Mouse (Mus musculus): ENCODE results near the gene Hmg20b. TPM values are rescaled to one million over a fixed set of nuclear protein-coding genes. Genes with fewer than 3 reads are reported as not detected.

Gene Hmg20b
- total and polyA plus RNA-seq, 3 experiments: 7.9 to 39.6 (median 18.7) TPM

DNA sequence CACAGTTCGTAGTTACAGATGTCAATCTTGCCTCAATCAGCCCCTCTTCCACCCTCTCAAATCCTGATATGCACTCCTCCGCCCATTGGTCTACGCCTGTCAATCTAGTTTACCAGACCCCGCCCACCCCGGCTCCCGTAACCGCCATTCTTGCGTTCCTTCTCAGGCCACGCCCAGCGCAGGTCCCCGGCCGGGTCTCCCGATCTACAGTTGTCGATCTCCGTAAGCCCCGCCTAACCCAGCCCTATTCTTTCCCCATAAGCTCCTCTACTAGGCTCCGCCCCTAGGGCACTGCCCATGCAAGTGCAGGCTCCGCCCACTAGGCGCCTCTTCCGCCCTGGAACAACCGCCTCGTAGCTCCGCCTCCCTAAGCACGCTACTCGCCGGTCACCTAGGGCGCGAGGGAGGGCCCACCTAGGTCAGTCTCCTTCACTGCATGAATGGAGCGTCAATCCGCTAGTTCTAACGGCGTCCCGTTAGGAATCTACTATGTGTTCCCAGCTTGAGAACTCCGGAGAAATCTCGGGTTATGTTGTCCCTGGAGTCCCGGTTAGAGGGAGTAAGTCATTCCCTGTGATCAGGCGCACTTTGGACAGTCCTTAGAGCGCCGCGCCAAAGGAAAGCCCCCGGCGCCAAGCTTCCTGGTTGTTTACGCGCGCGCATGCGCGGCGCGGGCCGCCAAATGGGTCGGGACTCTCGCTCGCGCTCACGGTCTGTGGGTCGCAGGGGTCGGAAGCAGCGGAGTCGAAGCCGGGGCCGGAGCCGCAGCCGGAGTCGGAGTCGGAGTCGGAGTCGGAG is 29.5 kb downstream of the Hmg20b start, which contains the start of gene Cactin (continued):
- TF ChIP-seq ZC3H11A (IDR thresholded peaks at IDR 0.05; ENCODE audit: low read depth, low read length) (no peak), ZNF384 (IDR thresholded peaks at IDR 0.05; ENCODE audit: low read depth, low read length) (no peak), JUND (conservative IDR thresholded peaks at IDR 0.05; ENCODE audit: low read depth, low read length) (peak; percentile 49), MAX (IDR thresholded peaks at IDR 0.05; ENCODE audit: low read length) (peak; percentile 100), MXI1 (IDR thresholded peaks at IDR 0.05; ENCODE audit: low read depth, low read length) (peak; percentile 78), BHLHE40 (IDR thresholded peaks at IDR 0.05; ENCODE audit: low read depth, low read length) (peak; percentile 16; the same call in 1 of the 2 replicates), TCF12 (IDR thresholded peaks at IDR 0.05; ENCODE audit: low read depth, low read length) (peak; percentile 85)

DNA sequence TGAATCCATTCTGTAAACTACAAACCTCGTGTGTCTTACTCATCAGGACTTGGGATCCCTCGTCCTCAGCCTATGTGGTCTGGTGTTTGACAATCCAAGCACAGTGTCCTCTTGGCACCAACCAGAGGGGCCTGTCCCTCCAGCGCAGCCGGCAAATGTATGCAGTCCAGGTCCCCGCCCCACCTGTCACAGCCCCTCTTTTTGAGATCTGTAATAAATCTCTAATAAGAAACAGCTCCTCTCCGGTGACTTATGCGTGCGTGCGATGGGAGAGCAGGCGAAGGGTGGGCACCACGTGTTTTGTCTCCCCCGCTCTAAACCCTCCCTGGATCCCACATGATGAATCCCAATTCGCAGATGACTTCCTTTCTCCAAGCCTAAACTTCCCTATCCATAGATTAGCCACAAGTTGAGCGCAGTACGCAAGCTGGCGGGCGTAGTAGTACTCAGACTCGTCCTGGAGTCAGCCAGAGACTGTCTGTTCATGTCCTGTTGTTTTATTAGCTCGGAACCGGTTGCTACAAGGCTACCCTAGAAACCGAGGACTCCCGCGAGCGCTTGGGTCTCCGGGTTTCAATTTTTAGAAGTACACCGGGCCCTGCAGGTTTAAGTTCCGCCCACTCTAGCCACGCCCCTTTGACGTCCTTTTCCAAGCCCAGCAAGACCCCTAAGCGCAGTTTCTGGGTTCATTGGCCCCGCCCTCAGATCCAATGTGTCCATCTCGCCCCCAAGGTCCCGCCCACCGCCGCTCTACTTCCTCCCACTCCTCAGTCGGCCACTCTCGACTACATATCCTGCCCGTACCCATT is 30.3 kb downstream of the Hmg20b start:
- peak overlapping the region; percentile 70 for H3K4me2 ChIP-seq (ENCODE audit: insufficient read depth, low read depth, poor library complexity, severe bottlenecking)
- peaks cover 61 to 74% of the 10 kb centered on the region in 2 experiments for H3K36me3 ChIP-seq (replicated peaks in 1 of 2; ENCODE audit: control insufficient read depth in 1 of 2, insufficient read depth in 1 of 2, low read length in 1 of 2)
- in situ Hi-C loops (cut with MboI; ENCODE audit: low pct_ligation_motif_present, low pct_unique_long_range_greater_than_20kb, low sequenced_read_pairs) (no loop called here), dilution Hi-C loops (cut with MboI; ENCODE audit: extremely low pct_ligation_motif_present, extremely low pct_unique_long_range_greater_than_20kb, low sequenced_read_pairs) (no loop called here)
- no peaks in the 10 kb centered on the region for H3K9me3 ChIP-seq (replicated peaks; ENCODE audit: low read length)
- H3K27me3 ChIP-seq (replicated peaks): no peaks in the 10 kb centered on the region
- H3K9ac ChIP-seq (ENCODE audit: insufficient read depth, low read depth): peak overlapping the region; percentile 80
- peak overlapping the region; percentile 59 for H3K27ac ChIP-seq (ENCODE audit: insufficient read depth, low read depth)
- peak overlapping the region; percentile 49 to 65 (median 64) for H3K4me3 ChIP-seq (replicated peaks in 1 of 3; ENCODE audit: low read depth in 2 of 3, low read length in 2 of 3, poor library complexity in 1 of 3)
- H3K4me1 ChIP-seq (ENCODE audit: control insufficient read depth in 1 of 2, insufficient read depth in 2 of 2): peaks cover 12 to 37% of the 10 kb centered on the region in 2 experiments; a peak in 3 of 4 replicates
- peak; percentile 100 for DNase-seq (ENCODE audit: extremely low read depth)
- peaks cover 15% of the 10 kb centered on the region for H3K79me2 ChIP-seq (replicated peaks; ENCODE audit: control insufficient read depth, extremely low read depth, insufficient read depth, poor library complexity, severe bottlenecking)
- TF ChIP-seq RAD21 (IDR thresholded peaks at IDR 0.05; ENCODE audit: low read depth, low read length) (no peak), NELFE (IDR thresholded peaks at IDR 0.05; ENCODE audit: low read depth, low read length) (peak; percentile 38; the same call in 1 of the 2 replicates), ELF1 (IDR thresholded peaks at IDR 0.05; ENCODE audit: low read depth, low read length) (no peak), ZC3H11A (IDR thresholded peaks at IDR 0.05; ENCODE audit: low read depth, low read length) (no peak), MXI1 (IDR thresholded peaks at IDR 0.05; ENCODE audit: low read depth, low read length) (peak; percentile 70), EP300 (IDR thresholded peaks at IDR 0.05; ENCODE audit: low read length) (no peak), KAT2A (IDR thresholded peaks at IDR 0.05; ENCODE audit: insufficient replicate concordance, low read length) (no peak), IRF4 (IDR thresholded peaks at IDR 0.05; ENCODE audit: low read depth, low read length) (no peak; the same call in 1 of the 2 replicates), GABPA (IDR thresholded peaks at IDR 0.05; ENCODE audit: insufficient replicate concordance, low read depth, low read length) (no peak), TBP (conservative IDR thresholded peaks at IDR 0.05; ENCODE audit: low read depth, low read length) (peak; percentile 45; the same call in 1 of the 2 replicates), TCF12 (IDR thresholded peaks at IDR 0.05; ENCODE audit: low read depth, low read length) (0 out of 2 replicates have a peak, but pooled peaks have one; percentile 44), MAX (IDR thresholded peaks at IDR 0.05; ENCODE audit: low read length) (peak; percentile 71; the same call in 1 of the 2 replicates), HCFC1 (IDR thresholded peaks at IDR 0.05; ENCODE audit: low read depth, low read length) (no peak; the same call in 1 of the 2 replicates), MEF2A (IDR thresholded peaks at IDR 0.05; ENCODE audit: borderline replicate concordance, low read depth, low read length) (no peak), E2F4 (IDR thresholded peaks at IDR 0.05; ENCODE audit: insufficient replicate concordance, low read depth, low read length) (no peak), SMC3 (IDR thresholded peaks at IDR 0.05; ENCODE audit: low read depth, low read length) (no peak), BHLHE40 (IDR thresholded peaks at IDR 0.05; ENCODE audit: low read depth, low read length) (no peak), POLR2AphosphoS2 (IDR thresholded peaks at IDR 0.05; ENCODE audit: low read depth, low read length) (peak; percentile 12; the same call in 1 of the 2 replicates), POLR2A (IDR thresholded peaks at IDR 0.05; ENCODE audit: low read depth, low read length) (peak; percentile 66), UBTF (IDR thresholded peaks at IDR 0.05; ENCODE audit: low read depth, low read length) (no peak), RCOR1 (conservative IDR thresholded peaks at IDR 0.05; ENCODE audit: low read depth, low read length) (no peak), NRF1 (IDR thresholded peaks at IDR 0.05; ENCODE audit: low read depth, low read length) (no peak), ZNF384 (IDR thresholded peaks at IDR 0.05; ENCODE audit: low read depth, low read length) (no peak), ZKSCAN1 (IDR thresholded peaks at IDR 0.05; ENCODE audit: borderline replicate concordance, low read depth, low read length) (no peak), SIN3A (IDR thresholded peaks at IDR 0.05; ENCODE audit: low read length) (0 out of 2 replicates have a peak, but pooled peaks have one; percentile 68), ETS1 (conservative IDR thresholded peaks at IDR 0.05; ENCODE audit: low read depth, low read length) (no peak), PAX5 (IDR thresholded peaks at IDR 0.05; ENCODE audit: low read length) (no peak), MAFK (IDR thresholded peaks at IDR 0.05; ENCODE audit: insufficient replicate concordance, low read length) (no peak), USF2 (conservative IDR thresholded peaks at IDR 0.05; ENCODE audit: low read depth, low read length) (no peak), MAZ (IDR thresholded peaks at IDR 0.05; ENCODE audit: low read depth, low read length) (no peak; the same call in 1 of the 2 replicates), USF1 (IDR thresholded peaks at IDR 0.05; ENCODE audit: low read depth, low read length) (no peak)
